Mouse (Mus musculus) lung, embryonic 16.5 days (tissue): ENCODE measurements around the gene Zfp697. TPM values are rescaled to one million over a fixed set of nuclear protein-coding genes. Genes with fewer than 3 reads are reported as not detected.
"Not testable (repeated sequence)": the region's sequence is repeated elsewhere in the genome, so short reads cannot be mapped to it uniquely, and the experiment has no call there.

Experiments
- ATAC-seq: fragments of 200-750 bp; cut with Nextera tagmentation; 2 replicates; pipeline ENCODE4 v1.8.0; 2017; ENCODE audit warnings: low read depth, mild to moderate bottlenecking, moderate library complexity
- H3K27ac ChIP-seq: fragments of 300-500 bp; sonication (generic); 2 replicates; pipeline ENCODE4 v1.5.1; 2014; ENCODE audit warnings: mild to moderate bottlenecking, control low read depth, low read length
- H3K27me3 ChIP-seq: fragments of 300-500 bp; sonication (generic); 2 replicates; pipeline ENCODE4 v1.6.1; 2014; ENCODE audit warnings: low read depth, low read length, mixed read lengths; ENCODE audit not compliant: control insufficient read depth, insufficient read depth
- H3K36me3 ChIP-seq: fragments of 300-500 bp; sonication (generic); 2 replicates; pipeline ENCODE4 v1.6.1; 2014; ENCODE audit warnings: low read length; ENCODE audit not compliant: control insufficient read depth, insufficient read depth
- H3K4me1 ChIP-seq: fragments of 300-500 bp; sonication (generic); replicated peaks from 2 replicates; pipeline ENCODE4 v1.6.1; 2014; ENCODE audit warnings: low read length, mixed read lengths; ENCODE audit not compliant: control insufficient read depth, insufficient read depth
- H3K4me2 ChIP-seq: fragments of 300-500 bp; sonication (generic); 2 replicates; pipeline ENCODE4 v1.6.1; 2014; ENCODE audit warnings: low read depth, low read length, control low read depth
- H3K4me3 ChIP-seq: fragments of 300-500 bp; sonication (generic); 2 replicates; pipeline ENCODE4 v1.5.1; 2014; ENCODE audit warnings: mild to moderate bottlenecking, low read length, control low read depth
- H3K9ac ChIP-seq: fragments of 300-500 bp; sonication (generic); 2 replicates; pipeline ENCODE4 v1.6.1; 2014; ENCODE audit warnings: low read length, control low read depth
- H3K9me3 ChIP-seq: fragments of 300-500 bp; sonication (generic); 2 replicates; pipeline ENCODE4 v1.6.1; 2016; ENCODE audit warnings: low read length; ENCODE audit not compliant: control insufficient read depth
- WGBS: fragments of 180-500 bp; shearing (Covaris S2); extraction: QIAGEN DNeasy Blood & Tissue Kit; methylation state at CpG from one replicate; pipeline ENCODE4 v1.1.7; 2014; 5-methylcytosine and 5-hydroxymethylcytosine counted together
- polyA plus RNA-seq: library from polyadenylated mRNA; unstranded; fragments of >200 nt; fragmentation: Nextera tagmentation; extraction: Ambion mirVana; gene quantifications from 2 replicates; pipeline ENCODE4 v1.2.1, GENCODE M21; 2015

Zfp697 gene
- polyA plus RNA-seq, 1 experiment from 2014 or later, result 7.1 TPM

- not testable (repeated sequence) for H3K27me3 ChIP-seq, ATAC-seq, H3K36me3 ChIP-seq, H3K4me3 ChIP-seq, H3K9me3 ChIP-seq, H3K27ac ChIP-seq, H3K4me2 ChIP-seq, H3K4me1 ChIP-seq, H3K9ac ChIP-seq
- no CpG with 5 or more reads among the region's 5 CpGs for WGBS
Observed at GRCm38 (mm10) chr3:98507229-98507628, 125.0 kb downstream of the Zfp697 start.

GRCm38 (mm10) chr3:98510414-98510813 is 128.2 kb downstream of the Zfp697 start, which contains the start of gene Hsd3b4:
TSS of gene Hsd3b4 (minus strand) at chr3:98510514.
- H3K4me3 ChIP-seq, H3K27ac ChIP-seq, H3K9ac ChIP-seq, H3K9me3 ChIP-seq, ATAC-seq, H3K4me2 ChIP-seq, H3K36me3 ChIP-seq, H3K27me3 ChIP-seq, H3K4me1 ChIP-seq: not testable (repeated sequence)
- no CpG with 5 or more reads among the region's 1 CpGs for WGBS

GRCm38 (mm10) chr3:98522779-98523178 is 140.5 kb downstream of the Zfp697 start:
- not testable (repeated sequence) for H3K9me3 ChIP-seq, H3K4me2 ChIP-seq, ATAC-seq, H3K27ac ChIP-seq, H3K4me1 ChIP-seq, H3K4me3 ChIP-seq, H3K36me3 ChIP-seq, H3K9ac ChIP-seq, H3K27me3 ChIP-seq
- WGBS, result 10% methylated on average over 1 of the region's 2 CpGs

- not testable (repeated sequence) for H3K9me3 ChIP-seq, ATAC-seq
- WGBS, result no CpG with 5 or more reads among the region's 1 CpGs
Observed at GRCm38 (mm10) chr3:98524552-98524951, 142.3 kb downstream of the Zfp697 start.

GRCm38 (mm10) chr3:98524978-98525377 is 142.7 kb downstream of the Zfp697 start:
- not testable (repeated sequence) for H3K27ac ChIP-seq, H3K9me3 ChIP-seq, H3K4me3 ChIP-seq, H3K27me3 ChIP-seq, H3K4me2 ChIP-seq, H3K4me1 ChIP-seq, H3K36me3 ChIP-seq, ATAC-seq, H3K9ac ChIP-seq

More at GRCm38 (mm10) chr3:98524552-98524951, 142.3 kb downstream of the Zfp697 start:
- not testable (repeated sequence) for H3K4me1 ChIP-seq, H3K9ac ChIP-seq, H3K36me3 ChIP-seq, H3K4me3 ChIP-seq, H3K27me3 ChIP-seq, H3K27ac ChIP-seq, H3K4me2 ChIP-seq

- not testable (repeated sequence) for ATAC-seq, H3K4me1 ChIP-seq, H3K9ac ChIP-seq, H3K27me3 ChIP-seq, H3K4me2 ChIP-seq, H3K27ac ChIP-seq, H3K9me3 ChIP-seq, H3K36me3 ChIP-seq, H3K4me3 ChIP-seq
Observed at GRCm38 (mm10) chr3:98547641-98548040, 165.4 kb downstream of the Zfp697 start.

GRCm38 (mm10) chr3:98548495-98548894 is 166.2 kb downstream of the Zfp697 start:
- ATAC-seq, H3K27ac ChIP-seq, H3K9me3 ChIP-seq, H3K4me2 ChIP-seq, H3K9ac ChIP-seq, H3K4me3 ChIP-seq, H3K4me1 ChIP-seq, H3K36me3 ChIP-seq, H3K27me3 ChIP-seq: not testable (repeated sequence)
- 67% methylated on average over 1 of the region's 1 CpGs for WGBS

GRCm38 (mm10) chr3:98550215-98550614 is 168.0 kb downstream of the Zfp697 start:
- not testable (repeated sequence) for H3K4me2 ChIP-seq, ATAC-seq
- no CpG with 5 or more reads among the region's 2 CpGs for WGBS

GRCm38 (mm10) chr3:98550832-98551231 is 168.6 kb downstream of the Zfp697 start:
- H3K4me1 ChIP-seq, H3K9me3 ChIP-seq, H3K36me3 ChIP-seq, H3K27me3 ChIP-seq, ATAC-seq, H3K4me2 ChIP-seq, H3K4me3 ChIP-seq, H3K9ac ChIP-seq, H3K27ac ChIP-seq: not testable (repeated sequence)
- WGBS, result no CpG with 5 or more reads among the region's 1 CpGs

More at GRCm38 (mm10) chr3:98550215-98550614, 168.0 kb downstream of the Zfp697 start:
- not testable (repeated sequence) for H3K36me3 ChIP-seq, H3K9me3 ChIP-seq, H3K4me1 ChIP-seq, H3K4me3 ChIP-seq, H3K9ac ChIP-seq, H3K27ac ChIP-seq, H3K27me3 ChIP-seq

GRCm38 (mm10) chr3:98560711-98561110 is 178.4 kb downstream of the Zfp697 start:
- WGBS, result no CpG with 5 or more reads among the region's 5 CpGs
- not testable (repeated sequence) for H3K27ac ChIP-seq, H3K9ac ChIP-seq, H3K4me1 ChIP-seq, H3K4me2 ChIP-seq, H3K4me3 ChIP-seq, ATAC-seq, H3K9me3 ChIP-seq, H3K36me3 ChIP-seq, H3K27me3 ChIP-seq
